Mouse (Mus musculus): ENCODE measurements at regions not wholly inside any gene's neighbourhood (a gene's known extent, or its start where the extent isn't known, plus 50 kb on each side); places are given as distances from the start of the nearest gene placed in this dataset.

- TF ChIP-seq POLR2A (IDR thresholded peaks at IDR 0.05; ENCODE audit: control insufficient read depth, low read depth, low read length) (no peak), CTCF (IDR thresholded peaks at IDR 0.05; ENCODE audit: control insufficient read depth, insufficient read depth, insufficient replicate concordance, low read depth, low read length) (no peak)
Observed at GRCm38 (mm10) chr4:125410736-125411441, 79.6 kb upstream of the Grik3 start.

Data from testis, adult 2 months (tissue).